Mouse (Mus musculus) left cerebral cortex, postnatal 10 days (tissue): Measurements from ENCODE around the gene Spdye4a. TPM values are rescaled to one million over a fixed set of nuclear protein-coding genes. Genes with fewer than 3 reads are reported as not detected.

Source experiments
- total RNA-seq, 2 experiments: library from RNA; stranded (reverse); gene quantifications; 2 replicates each; pipeline ENCODE4 v1.2.3; 2021

Gene Spdye4a
- total RNA-seq, 2 experiments from 2014 or later = not detected

Other genes with a start within 250 kb of the Spdye4a start
- 10 to 100 TPM; 38.5 to 40.1 TPM for gene Rnf216, start 113.9 kb downstream of the Spdye4a start, total RNA-seq
- gene Olfr718-ps1, start 79.3 kb downstream of the Spdye4a start, total RNA-seq = under 1 TPM; 0.14 to 0.17 TPM
- 10 to 100 TPM; 16.1 to 19.9 TPM for gene Rbak, start 46.1 kb downstream of the Spdye4a start, total RNA-seq
- not detected for gene Spdye4b, start 45.9 kb downstream of the Spdye4a start, total RNA-seq
- gene Zfp12, start 8.3 kb upstream of the Spdye4a start, total RNA-seq = 10 to 100 TPM; 21.8 to 26.6 TPM
- 10 to 100 TPM; 22.6 to 23.6 TPM for gene Zfp316, start 43.1 kb upstream of the Spdye4a start, total RNA-seq
- 10 to 100 TPM; 11.3 to 12.5 TPM for gene Zfp853, start 66.7 kb upstream of the Spdye4a start, total RNA-seq
- gene E130309D02Rik, start 88.5 kb upstream of the Spdye4a start, total RNA-seq = 10 to 100 TPM; 20.0 to 22.1 TPM
- 10 to 100 TPM; 42.5 to 42.8 TPM for gene Zdhhc4, start 102.4 kb upstream of the Spdye4a start, total RNA-seq
- 1 to 10 TPM; 2.0 TPM for gene Grid2ip, start 130.4 kb upstream of the Spdye4a start, total RNA-seq
- 10 to 100 TPM; 47.2 to 47.9 TPM for gene Kdelr2, start 176.9 kb upstream of the Spdye4a start, total RNA-seq
- 10 to 100 TPM; 20.2 to 21.8 TPM for gene Daglb, start 237.7 kb upstream of the Spdye4a start, total RNA-seq